Mouse (Mus musculus): ENCODE data around the gene Marco. TPM values are rescaled to one million over a fixed set of nuclear protein-coding genes. Genes with fewer than 3 reads are reported as not detected.

Gene Marco
- polyA plus RNA-seq, 1 experiment from 2014 or later: 0.37 TPM

GRCm38 (mm10) chr1:120508976-120509375 is 4.2 kb upstream of the Marco start:
- 83% methylated on average over 4 of the region's 4 CpGs for WGBS
- no peaks in the 10 kb centered on the region for H3K4me1 ChIP-seq (replicated peaks; ENCODE audit: control insufficient read depth, insufficient read depth, low read length)
- no peaks in the 10 kb centered on the region for H3K27me3 ChIP-seq (ENCODE audit: control insufficient read depth, insufficient read depth, low read length)
- DNase-seq (ENCODE audit: low spot score) (no peak), ATAC-seq (ENCODE audit: low FRiP score) (no peak)
- no peak overlapping the region for H3K4me2 ChIP-seq (replicated peaks; ENCODE audit: low read depth, low read length)
- no peak overlapping the region for H3K27ac ChIP-seq (ENCODE audit: low read depth, low read length)
- no peaks in the 10 kb centered on the region for H3K9me3 ChIP-seq (ENCODE audit: control insufficient read depth, low read length)
- H3K4me3 ChIP-seq (ENCODE audit: low read depth, low read length): no peak overlapping the region
- H3K36me3 ChIP-seq (ENCODE audit: control insufficient read depth, insufficient read depth, low read length): no peaks in the 10 kb centered on the region
- H3K9ac ChIP-seq (ENCODE audit: low read depth, low read length): no peak overlapping the region

- Histone ChIP-seq H3K27me3 (ENCODE audit: control insufficient read depth, insufficient read depth, low read length) (no peaks in the 10 kb centered on the region), H3K9me3 (ENCODE audit: control insufficient read depth, low read length) (no peaks in the 10 kb centered on the region), H3K27ac (ENCODE audit: low read depth, low read length) (no peak overlapping the region), H3K4me3 (ENCODE audit: low read depth, low read length) (no peak overlapping the region), H3K4me2 (replicated peaks; ENCODE audit: low read depth, low read length) (no peak overlapping the region), H3K36me3 (ENCODE audit: control insufficient read depth, insufficient read depth, low read length) (no peaks in the 10 kb centered on the region), H3K9ac (ENCODE audit: low read depth, low read length) (no peak overlapping the region), H3K4me1 (replicated peaks; ENCODE audit: control insufficient read depth, insufficient read depth, low read length) (no peaks in the 10 kb centered on the region)
- WGBS: 58% methylated on average over 6 of the region's 6 CpGs
- DNase-seq (ENCODE audit: low spot score) (no peak), ATAC-seq (ENCODE audit: low FRiP score) (no peak)
Observed at GRCm38 (mm10) chr1:120504046-120504710, 646 bp downstream of the Marco start.

- Histone ChIP-seq H3K9ac (ENCODE audit: low read depth, low read length) (no peak overlapping the region), H3K36me3 (ENCODE audit: control insufficient read depth, insufficient read depth, low read length) (no peaks in the 10 kb centered on the region), H3K4me3 (ENCODE audit: low read depth, low read length) (no peak overlapping the region), H3K4me1 (replicated peaks; ENCODE audit: control insufficient read depth, insufficient read depth, low read length) (no peaks in the 10 kb centered on the region), H3K27ac (ENCODE audit: low read depth, low read length) (no peak overlapping the region), H3K4me2 (replicated peaks; ENCODE audit: low read depth, low read length) (no peak overlapping the region), H3K9me3 (ENCODE audit: control insufficient read depth, low read length) (no peaks in the 10 kb centered on the region), H3K27me3 (ENCODE audit: control insufficient read depth, insufficient read depth, low read length) (no peaks in the 10 kb centered on the region)
- no peak for ATAC-seq (ENCODE audit: low FRiP score)
- no peak for DNase-seq (ENCODE audit: low spot score)
- 76% methylated on average over 4 of the region's 4 CpGs for WGBS
Observed at GRCm38 (mm10) chr1:120501496-120501895, 3.3 kb downstream of the Marco start.

- H3K4me1 ChIP-seq (replicated peaks; ENCODE audit: control insufficient read depth, insufficient read depth, low read length): no peaks in the 10 kb centered on the region
- DNase-seq (ENCODE audit: low spot score): no peak
- WGBS: 80% methylated on average over 4 of the region's 4 CpGs
- H3K27me3 ChIP-seq (ENCODE audit: control insufficient read depth, insufficient read depth, low read length): no peaks in the 10 kb centered on the region
- ATAC-seq (ENCODE audit: low FRiP score): no peak
- no peaks in the 10 kb centered on the region for H3K36me3 ChIP-seq (ENCODE audit: control insufficient read depth, insufficient read depth, low read length)
- no peak overlapping the region for H3K27ac ChIP-seq (ENCODE audit: low read depth, low read length)
- H3K4me3 ChIP-seq (ENCODE audit: low read depth, low read length): no peak overlapping the region
- H3K9ac ChIP-seq (ENCODE audit: low read depth, low read length): no peak overlapping the region
- H3K4me2 ChIP-seq (replicated peaks; ENCODE audit: low read depth, low read length): no peak overlapping the region
- no peaks in the 10 kb centered on the region for H3K9me3 ChIP-seq (ENCODE audit: control insufficient read depth, low read length)
Observed at GRCm38 (mm10) chr1:120498036-120498435, 6.8 kb downstream of the Marco start.

GRCm38 (mm10) chr1:120480937-120481336 is 23.9 kb downstream of the Marco start:
- 29% methylated on average over 5 of the region's 5 CpGs for WGBS
- ATAC-seq (ENCODE audit: low FRiP score): no peak
- Histone ChIP-seq H3K4me3 (ENCODE audit: low read depth, low read length) (no peak overlapping the region), H3K4me2 (replicated peaks; ENCODE audit: low read depth, low read length) (no peak overlapping the region), H3K9me3 (ENCODE audit: control insufficient read depth, low read length) (no peaks in the 10 kb centered on the region), H3K9ac (ENCODE audit: low read depth, low read length) (no peak overlapping the region), H3K4me1 (replicated peaks; ENCODE audit: control insufficient read depth, insufficient read depth, low read length) (no peaks in the 10 kb centered on the region), H3K27ac (ENCODE audit: low read depth, low read length) (no peak overlapping the region), H3K27me3 (ENCODE audit: control insufficient read depth, insufficient read depth, low read length) (no peaks in the 10 kb centered on the region), H3K36me3 (ENCODE audit: control insufficient read depth, insufficient read depth, low read length) (no peaks in the 10 kb centered on the region)
- no peak for DNase-seq (ENCODE audit: low spot score)

GRCm38 (mm10) chr1:120474825-120475224 is 30.0 kb downstream of the Marco start:
- Histone ChIP-seq H3K4me1 (replicated peaks; ENCODE audit: control insufficient read depth, insufficient read depth, low read length) (no peaks in the 10 kb centered on the region), H3K27me3 (ENCODE audit: control insufficient read depth, insufficient read depth, low read length) (no peaks in the 10 kb centered on the region), H3K4me2 (replicated peaks; ENCODE audit: low read depth, low read length) (no peak overlapping the region), H3K9ac (ENCODE audit: low read depth, low read length) (no peak overlapping the region), H3K27ac (ENCODE audit: low read depth, low read length) (no peak overlapping the region), H3K9me3 (ENCODE audit: control insufficient read depth, low read length) (no peaks in the 10 kb centered on the region), H3K4me3 (ENCODE audit: low read depth, low read length) (no peak overlapping the region), H3K36me3 (ENCODE audit: control insufficient read depth, insufficient read depth, low read length) (no peaks in the 10 kb centered on the region)
- DNase-seq (ENCODE audit: low spot score) (no peak), ATAC-seq (ENCODE audit: low FRiP score) (no peak)
- WGBS: 85% methylated on average over 4 of the region's 4 CpGs

- ATAC-seq (ENCODE audit: low FRiP score): peak; percentile 61; the same call in 1 of the 2 replicates
- 11% methylated on average over 15 of the region's 15 CpGs for WGBS
- peak; percentile 83 for DNase-seq (ENCODE audit: low spot score)
- Histone ChIP-seq H3K27me3 (ENCODE audit: control insufficient read depth, insufficient read depth, low read length) (no peaks in the 10 kb centered on the region), H3K4me1 (replicated peaks; ENCODE audit: control insufficient read depth, insufficient read depth, low read length) (0 out of 2 replicates have a peak, but pooled peaks cover 3% of the 10 kb centered on the region), H3K9ac (ENCODE audit: low read depth, low read length) (no peak overlapping the region), H3K36me3 (ENCODE audit: control insufficient read depth, insufficient read depth, low read length) (no peaks in the 10 kb centered on the region), H3K9me3 (ENCODE audit: control insufficient read depth, low read length) (no peaks in the 10 kb centered on the region), H3K27ac (ENCODE audit: low read depth, low read length) (no peak overlapping the region), H3K4me2 (replicated peaks; ENCODE audit: low read depth, low read length) (no peak overlapping the region), H3K4me3 (ENCODE audit: low read depth, low read length) (no peak overlapping the region)
Observed at GRCm38 (mm10) chr1:120468891-120469290, 35.9 kb downstream of the Marco start.

- Histone ChIP-seq H3K27ac (ENCODE audit: low read depth, low read length) (no peak overlapping the region), H3K9ac (ENCODE audit: low read depth, low read length) (no peak overlapping the region), H3K27me3 (ENCODE audit: control insufficient read depth, insufficient read depth, low read length) (no peaks in the 10 kb centered on the region), H3K36me3 (ENCODE audit: control insufficient read depth, insufficient read depth, low read length) (no peaks in the 10 kb centered on the region), H3K4me2 (replicated peaks; ENCODE audit: low read depth, low read length) (no peak overlapping the region), H3K9me3 (ENCODE audit: control insufficient read depth, low read length) (no peaks in the 10 kb centered on the region), H3K4me1 (replicated peaks; ENCODE audit: control insufficient read depth, insufficient read depth, low read length) (0 out of 2 replicates have a peak, but pooled peaks cover 3% of the 10 kb centered on the region), H3K4me3 (ENCODE audit: low read depth, low read length) (no peak overlapping the region)
- 91% methylated on average over 2 of the region's 2 CpGs for WGBS
- DNase-seq (ENCODE audit: low spot score): no peak
- no peak for ATAC-seq (ENCODE audit: low FRiP score)
Observed at GRCm38 (mm10) chr1:120467323-120467722, 37.5 kb downstream of the Marco start.

- Histone ChIP-seq H3K27me3 (ENCODE audit: control insufficient read depth, insufficient read depth, low read length) (no peaks in the 10 kb centered on the region), H3K9ac (ENCODE audit: low read depth, low read length) (no peak overlapping the region)
Observed at GRCm38 (mm10) chr1:120466751-120467150, 38.1 kb downstream of the Marco start.

More at GRCm38 (mm10) chr1:120466751-120467150, 38.1 kb downstream of the Marco start:
- Histone ChIP-seq H3K9me3 (ENCODE audit: control insufficient read depth, low read length) (no peaks in the 10 kb centered on the region), H3K27ac (ENCODE audit: low read depth, low read length) (no peak overlapping the region), H3K36me3 (ENCODE audit: control insufficient read depth, insufficient read depth, low read length) (no peaks in the 10 kb centered on the region), H3K4me3 (ENCODE audit: low read depth, low read length) (no peak overlapping the region), H3K4me2 (replicated peaks; ENCODE audit: low read depth, low read length) (no peak overlapping the region), H3K4me1 (replicated peaks; ENCODE audit: control insufficient read depth, insufficient read depth, low read length) (0 out of 2 replicates have a peak, but pooled peaks cover 3% of the 10 kb centered on the region)
- WGBS: 6% methylated on average over 7 of the region's 7 CpGs
- ATAC-seq (ENCODE audit: low FRiP score): 0 out of 2 replicates have a peak, but pooled peaks have one; percentile 28
- peak; percentile 27 for DNase-seq (ENCODE audit: low spot score)
